9 mouse cellular contexts compared by ENCODE assay signal in the genomic region with DNA sequence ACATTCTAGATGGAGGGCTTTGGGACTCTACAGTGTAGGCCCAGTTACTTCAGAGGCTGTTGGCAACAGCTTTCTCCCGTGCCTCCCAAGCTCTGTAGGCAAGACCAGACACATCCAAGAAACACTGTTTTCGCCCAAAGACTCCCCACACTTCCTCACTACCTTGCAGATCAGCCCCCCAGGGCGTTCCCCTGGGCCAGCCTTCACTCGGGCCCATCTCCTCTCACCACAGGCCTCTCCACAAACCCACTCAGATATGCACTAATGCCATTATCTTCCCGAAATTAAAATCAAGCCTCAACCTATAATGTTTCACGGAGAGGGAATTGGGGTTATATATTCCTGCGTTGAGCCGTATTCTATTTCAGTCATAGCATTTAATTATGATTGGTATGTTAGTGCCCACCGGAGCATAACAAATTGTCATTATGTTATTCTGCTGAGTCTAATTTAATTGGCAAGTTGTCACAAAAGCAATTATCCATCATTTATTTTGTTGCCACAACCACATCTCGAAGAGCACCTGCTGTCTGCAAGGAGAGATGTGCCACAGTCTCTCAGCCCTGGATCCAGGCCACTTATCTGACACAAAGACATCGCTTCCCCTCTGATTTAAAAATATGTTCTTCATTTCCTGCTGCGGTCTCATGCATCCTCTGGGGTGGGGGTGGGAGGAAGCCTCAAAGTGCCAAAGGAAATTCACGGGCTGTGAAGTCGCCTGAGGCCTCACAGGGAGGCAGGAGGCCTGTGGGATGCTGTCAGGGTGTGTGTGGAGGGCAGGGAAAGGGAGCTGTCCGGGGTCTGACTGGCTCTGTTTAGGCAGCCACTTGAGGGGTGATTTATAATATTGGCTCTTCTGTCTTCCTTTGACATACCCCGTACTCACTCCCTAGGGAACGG. TPM values are rescaled to one million over a fixed set of nuclear protein-coding genes. Genes with fewer than 3 reads are reported as not detected.
DNase-seq lines count a peak whose midpoint lies in the region; ATAC-seq lines count a peak whose summit lies in the region.
"Had no signal": no experiment of that assay in that cellular context is flagged by ENCODE, and none has a peak within 500 bp of the region (broad histone marks: within the 10 kb centered on the region; RNA-seq: fewer than 3 reads in every experiment).

No protein-coding gene starts in this region.

- H3K9me3 ChIP-seq in hindbrain, embryonic 15.5 days: no peaks in the 10 kb centered on the region
- no peaks in the 10 kb centered on the region for H3K9me3 ChIP-seq in liver, embryonic 16.5 days (replicated peaks; ENCODE audit: control insufficient read depth, low read length)

- DNase-seq in retina, embryonic 14.5 days (ENCODE audit: low spot score): peak; percentile 82
- no peak for DNase-seq in cerebellum, adult 11 months
- DNase-seq in left cerebral cortex, adult 8-10 months (ENCODE audit: low spot score in 2 of 2): no peak
- no peak for DNase-seq in adrenal gland, postnatal 25 days

- 23% methylated on average over 17 of the region's 17 CpGs for WGBS in hindbrain, embryonic 15.5 days
- WGBS in liver, embryonic 16.5 days (ENCODE audit: insufficient replicate concordance): 14% methylated on average over 17 of the region's 17 CpGs

- no peak overlapping the region for H3K4me2 ChIP-seq in hindbrain, embryonic 15.5 days
- no peak overlapping the region for H3K4me2 ChIP-seq in liver, embryonic 16.5 days (ENCODE audit: low read depth, low read length)

- H3K4me3 ChIP-seq in hindbrain, embryonic 15.5 days: no peak overlapping the region
- no peak overlapping the region for H3K4me3 ChIP-seq in liver, embryonic 16.5 days (ENCODE audit: low read depth, low read length)
- H3K4me3 ChIP-seq: erythroblast, embryonic 14.5 days had no signal

- no peak overlapping the region for H3K9ac ChIP-seq in hindbrain, embryonic 15.5 days
- no peak overlapping the region for H3K9ac ChIP-seq in liver, embryonic 16.5 days (ENCODE audit: low read depth, low read length)

- peaks cover 38% of the 10 kb centered on the region for H3K4me1 ChIP-seq in hindbrain, embryonic 15.5 days (replicated peaks)
- H3K4me1 ChIP-seq in liver, embryonic 16.5 days (ENCODE audit: control insufficient read depth, low read depth, low read length): peaks cover 3% of the 10 kb centered on the region

- H3K27ac ChIP-seq in hindbrain, embryonic 15.5 days (replicated peaks): peak overlapping the region; percentile 73
- no peak overlapping the region for H3K27ac ChIP-seq in liver, embryonic 16.5 days (ENCODE audit: low read length)

- H3K36me3 ChIP-seq in hindbrain, embryonic 15.5 days: no peaks in the 10 kb centered on the region
- no peaks in the 10 kb centered on the region for H3K36me3 ChIP-seq in liver, embryonic 16.5 days (ENCODE audit: control insufficient read depth, insufficient read depth)

- no peaks in the 10 kb centered on the region for H3K27me3 ChIP-seq in hindbrain, embryonic 15.5 days
- no peaks in the 10 kb centered on the region for H3K27me3 ChIP-seq in liver, embryonic 16.5 days (ENCODE audit: control insufficient read depth, insufficient read depth, low read depth, low read length)

- peak; percentile 88 for ATAC-seq in CD4-positive, CD25-positive, alpha-beta regulatory T cell, adult 4 months
- ATAC-seq in activated CD4-positive, CD25-positive, alpha-beta regulatory T cell, adult 4 months: peak; percentile 83
- ATAC-seq in hindbrain, embryonic 15.5 days (ENCODE audit: low FRiP score, low read depth): peak; percentile 75
- ATAC-seq in liver, embryonic 16.5 days (ENCODE audit: low read depth): peak; percentile 33; the same call in 1 of the 2 replicates

RNA-seq across cellular contexts. Expression of a gene that starts 29.6 kb away (rescaled TPM):
- 100 to 1,000 TPM in 1 of 2 experiments, 10 to 100 TPM in 1; 79.7 to 103 TPM for polyA plus RNA-seq in CD4-positive, CD25-positive, alpha-beta regulatory T cell, adult 4 months (2017; shearing (Covaris generic))
- 10 to 100 TPM; 96.8 to 98.7 TPM for polyA plus RNA-seq in activated CD4-positive, CD25-positive, alpha-beta regulatory T cell, adult 4 months (2017; shearing (Covaris generic))
- 60.3 and 61.7 TPM in 2 replicates for polyA plus RNA-seq in hindbrain, embryonic 15.5 days (2015; fragmentation: Nextera tagmentation; extraction: Ambion mirVana)
- polyA plus RNA-seq in liver, embryonic 16.5 days (2015; fragmentation: Nextera tagmentation; extraction: Ambion mirVana): 23.5 and 26.1 TPM in 2 replicates
- 10 to 100 TPM; 58.9 to 74.7 (median 64.6) TPM for total RNA-seq in left cerebral cortex, adult 8-10 months (2022)
- total RNA-seq in adrenal gland, postnatal 25 days (2021): 133 and 199 TPM in 2 replicates

Comparison
In these comparisons a context has a peak if more than half of its experiments do, and no peak if none do; other contexts are left out.
1. ATAC-seq: peak in every context shown above with its lines; median percentile 88 in CD4-positive, CD25-positive, alpha-beta regulatory T cell, adult 4 months; 83 in activated CD4-positive, CD25-positive, alpha-beta regulatory T cell, adult 4 months; 75 in hindbrain, embryonic 15.5 days; 33 in liver, embryonic 16.5 days.